Mouse (Mus musculus) embryonic facial prominence, embryonic 13.5 days (tissue): ENCODE measurements around the gene Gm10188. TPM values are rescaled to one million over a fixed set of nuclear protein-coding genes. Genes with fewer than 3 reads are reported as not detected.

Experiments used
- ATAC-seq: fragments of 200-750 bp; cut with Nextera tagmentation; 2 replicates; pipeline ENCODE4 v1.8.0; 2017; ENCODE audit warnings: low read depth; ENCODE audit not compliant: insufficient number of reproducible peaks, insufficient read depth, low FRiP score, low TSS enrichment
- H3K27ac ChIP-seq: fragments of 300-500 bp; sonication (generic); 2 replicates; pipeline ENCODE4 v1.5.1; 2015; ENCODE audit warnings: moderate library complexity, mild to moderate bottlenecking, inconsistent platforms
- H3K27me3 ChIP-seq: fragments of 300-500 bp; sonication (generic); 2 replicates; pipeline ENCODE4 v1.6.1; 2015; ENCODE audit warnings: mild to moderate bottlenecking, inconsistent platforms
- H3K36me3 ChIP-seq: fragments of 300-500 bp; sonication (generic); 2 replicates; pipeline ENCODE4 v1.6.1; 2015; ENCODE audit warnings: mild to moderate bottlenecking, inconsistent platforms
- H3K4me1 ChIP-seq: fragments of 300-500 bp; sonication (generic); 2 replicates; pipeline ENCODE4 v1.6.1; 2015; ENCODE audit warnings: inconsistent platforms
- H3K4me2 ChIP-seq: fragments of 300-500 bp; sonication (generic); 2 replicates; pipeline ENCODE4 v1.6.1; 2015; ENCODE audit warnings: moderate library complexity, mild to moderate bottlenecking, inconsistent platforms
- H3K4me3 ChIP-seq: fragments of 300-500 bp; sonication (generic); 2 replicates; pipeline ENCODE4 v1.5.1; 2015; ENCODE audit warnings: mild to moderate bottlenecking, inconsistent platforms
- H3K9ac ChIP-seq: fragments of 300-500 bp; sonication (generic); 2 replicates; pipeline ENCODE4 v1.6.1; 2015; ENCODE audit warnings: mild to moderate bottlenecking, inconsistent platforms
- H3K9me3 ChIP-seq: fragments of 300-500 bp; sonication (generic); 2 replicates; pipeline ENCODE4 v1.6.1; 2016; ENCODE audit warnings: inconsistent platforms
- WGBS: fragments of 180-500 bp; shearing (Covaris S2); methylation state at CpG from one replicate; pipeline ENCODE4 v1.1.7; 2015; ENCODE audit warnings: mixed read lengths; 5-methylcytosine and 5-hydroxymethylcytosine counted together
- polyA plus RNA-seq: library from polyadenylated mRNA; unstranded; fragments of >200 nt; fragmentation: Nextera tagmentation; extraction: Ambion mirVana; gene quantifications from 2 replicates; pipeline ENCODE4 v1.2.1, GENCODE M21; 2015

Gm10188 gene
- polyA plus RNA-seq, 1 experiment from 2014 or later = not detected

DNA sequence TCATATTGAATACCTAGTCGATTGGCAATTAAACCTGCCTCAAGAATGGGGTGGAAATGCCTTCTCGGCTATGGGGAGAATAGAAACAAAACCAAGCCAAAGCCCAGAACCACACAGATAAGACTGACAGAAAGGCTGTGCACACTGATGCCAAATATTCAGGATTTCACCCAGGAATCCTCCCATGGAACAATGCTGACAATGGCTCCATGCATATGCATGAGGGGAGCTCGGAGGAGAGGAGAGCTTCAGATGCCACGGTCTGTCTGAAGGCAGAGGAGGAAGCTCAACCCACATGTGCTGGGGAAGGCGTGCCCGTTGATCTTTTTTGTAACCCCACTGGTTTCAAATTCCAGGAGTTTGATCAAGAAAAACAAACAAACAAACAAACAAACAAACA, 7.4 kb downstream of the Gm10188 start:
- Histone ChIP-seq H3K36me3 (no peaks in the 10 kb centered on the region), H3K4me3 (no peak overlapping the region)
- ATAC-seq = no peak

DNA sequence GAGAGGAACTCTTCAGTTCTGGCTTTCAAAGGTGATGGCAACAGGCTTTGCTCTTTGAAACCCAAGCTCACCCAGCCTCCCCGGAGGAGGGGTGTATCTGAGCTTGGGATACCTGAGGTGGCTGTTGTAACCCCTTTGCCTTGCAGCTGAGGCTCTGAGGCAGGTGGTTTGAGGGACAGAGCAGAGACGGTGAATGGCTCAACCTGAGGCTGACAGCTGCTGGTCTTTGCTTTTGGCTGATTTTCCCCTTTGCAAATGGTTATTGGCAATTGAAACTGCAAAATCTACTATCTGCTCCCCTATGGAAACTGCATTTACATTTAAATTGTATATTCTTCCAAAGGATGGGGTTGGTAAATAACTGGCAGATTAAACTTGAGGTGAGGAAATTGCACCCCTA, 7.9 kb downstream of the Gm10188 start:
- H3K9me3 ChIP-seq = no peaks in the 10 kb centered on the region
- WGBS = 27% methylated on average over 2 of the region's 2 CpGs
- ATAC-seq = no peak

More for the DNA sequence above, 7.4 kb downstream of the Gm10188 start:
- Histone ChIP-seq H3K4me2 (no peak overlapping the region), H3K9me3 (no peaks in the 10 kb centered on the region), H3K4me1 (no peaks in the 10 kb centered on the region), H3K9ac (no peak overlapping the region), H3K27me3 (peaks cover 10% of the 10 kb centered on the region), H3K27ac (no peak overlapping the region)
- WGBS = 29% methylated on average over 6 of the region's 6 CpGs

DNA sequence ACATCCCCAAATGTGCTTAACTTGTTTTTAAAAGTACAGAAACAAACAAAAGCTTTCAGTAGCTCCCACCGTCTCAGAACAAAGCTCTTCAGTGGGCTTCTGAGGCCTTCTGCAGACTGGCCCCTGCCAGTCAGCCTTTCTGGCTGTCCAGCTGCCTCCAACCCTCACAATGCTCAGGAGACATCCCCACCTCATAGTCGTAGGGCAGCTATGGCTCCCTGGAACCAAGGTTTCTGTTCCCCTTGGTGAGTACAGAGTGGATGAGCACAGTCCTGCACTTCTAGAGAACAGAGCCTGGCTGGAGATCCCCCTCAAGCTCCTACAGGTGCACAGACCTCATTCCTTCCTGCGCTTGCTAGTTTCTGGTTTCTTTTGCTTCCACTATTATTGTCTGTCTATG, 13.3 kb downstream of the Gm10188 start:
- no peaks in the 10 kb centered on the region for H3K36me3 ChIP-seq
- no peaks in the 10 kb centered on the region for H3K9me3 ChIP-seq
- peaks cover 15% of the 10 kb centered on the region for H3K4me1 ChIP-seq
- peaks cover 31% of the 10 kb centered on the region for H3K27me3 ChIP-seq
- H3K4me3 ChIP-seq = no peak overlapping the region
- ATAC-seq = no peak
- 47% methylated on average over 3 of the region's 3 CpGs for WGBS
- H3K4me2 ChIP-seq = no peak overlapping the region
- H3K27ac ChIP-seq = no peak overlapping the region
- H3K9ac ChIP-seq = no peak overlapping the region

More for the DNA sequence above, 7.9 kb downstream of the Gm10188 start:
- no peak overlapping the region for H3K4me3 ChIP-seq
- no peak overlapping the region for H3K4me2 ChIP-seq
- peaks cover 10% of the 10 kb centered on the region for H3K27me3 ChIP-seq
- no peak overlapping the region for H3K9ac ChIP-seq
- no peaks in the 10 kb centered on the region for H3K4me1 ChIP-seq
- no peaks in the 10 kb centered on the region for H3K36me3 ChIP-seq
- no peak overlapping the region for H3K27ac ChIP-seq

DNA sequence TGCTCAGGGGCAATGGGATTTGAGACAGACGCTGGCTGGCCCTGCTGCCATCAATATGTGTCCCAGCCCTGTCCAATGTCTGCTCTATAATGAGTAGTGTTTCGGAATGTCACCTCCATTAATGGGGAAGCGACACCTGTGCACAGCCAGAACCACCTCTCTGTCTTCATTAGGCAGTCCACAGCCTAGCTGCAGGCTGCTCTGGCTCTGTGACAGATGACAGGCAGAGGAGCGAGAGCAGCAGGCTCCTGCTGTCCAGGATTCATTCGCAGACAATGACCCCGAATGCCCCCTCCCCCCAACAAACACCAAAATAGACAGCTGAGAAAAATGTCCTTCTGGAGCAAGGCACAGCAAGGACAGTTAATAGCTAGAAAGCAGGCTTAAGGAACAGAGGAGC, 16.5 kb downstream of the Gm10188 start:
- H3K9me3 ChIP-seq = no peaks in the 10 kb centered on the region
- H3K36me3 ChIP-seq = no peaks in the 10 kb centered on the region
- no peak for ATAC-seq
- no peak overlapping the region for H3K27ac ChIP-seq
- 44% methylated on average over 6 of the region's 6 CpGs for WGBS
- no peak overlapping the region for H3K9ac ChIP-seq
- H3K27me3 ChIP-seq = peaks cover 28% of the 10 kb centered on the region
- no peak overlapping the region for H3K4me3 ChIP-seq
- peaks cover 44% of the 10 kb centered on the region for H3K4me1 ChIP-seq
- H3K4me2 ChIP-seq = no peak overlapping the region

DNA sequence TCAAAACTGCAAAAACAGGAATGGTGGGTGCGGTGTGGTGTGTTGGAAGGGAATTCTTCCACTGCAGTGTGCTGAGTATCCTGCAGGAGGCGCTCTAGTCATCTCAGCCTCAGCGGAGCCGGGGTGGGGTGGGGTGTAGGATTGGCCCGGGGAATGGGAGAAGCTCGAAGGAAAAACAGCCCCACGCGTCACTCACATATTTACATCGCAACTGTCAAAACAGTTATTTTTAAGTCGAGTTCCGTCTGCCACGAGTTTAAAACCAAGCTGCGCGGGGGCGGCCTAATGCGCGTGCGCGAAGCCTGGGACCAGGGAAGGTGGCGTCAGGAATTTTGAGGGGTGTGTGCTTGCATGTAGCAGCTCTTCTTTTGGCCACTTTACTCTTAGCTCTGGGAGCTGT, 17.3 kb downstream of the Gm10188 start:
- H3K4me2 ChIP-seq = peak overlapping the region; percentile 54
- H3K27ac ChIP-seq = no peak overlapping the region
- H3K4me3 ChIP-seq = peak overlapping the region; percentile 34
- no peak for ATAC-seq
- no peaks in the 10 kb centered on the region for H3K36me3 ChIP-seq
- H3K9ac ChIP-seq = peak overlapping the region; percentile 51; the same call in 1 of the 2 replicates
- no peaks in the 10 kb centered on the region for H3K9me3 ChIP-seq
- H3K27me3 ChIP-seq = peaks cover 28% of the 10 kb centered on the region
- peaks cover 48% of the 10 kb centered on the region for H3K4me1 ChIP-seq
- WGBS = 4% methylated on average over 20 of the region's 20 CpGs

DNA sequence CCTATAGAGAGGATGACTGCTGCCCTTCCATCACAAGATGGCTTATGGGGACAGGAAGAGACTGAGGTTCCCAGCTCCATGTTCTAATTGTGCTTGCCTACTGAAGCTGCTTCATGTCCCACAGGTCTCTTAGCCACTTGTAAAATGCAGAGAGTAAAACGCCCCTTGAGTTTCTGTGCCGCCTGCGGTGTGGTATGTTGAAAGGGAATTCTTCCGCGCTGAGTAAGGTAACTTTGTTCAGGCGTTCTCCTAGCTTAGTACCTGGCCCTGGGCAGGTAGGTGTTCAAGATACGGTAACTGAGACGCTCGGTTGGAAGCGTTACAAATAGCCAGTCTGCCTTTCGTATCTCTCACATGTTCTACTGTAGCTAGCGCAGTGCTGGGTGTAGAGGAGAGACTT, 17.9 kb downstream of the Gm10188 start:
- peaks cover 28% of the 10 kb centered on the region for H3K27me3 ChIP-seq

DNA sequence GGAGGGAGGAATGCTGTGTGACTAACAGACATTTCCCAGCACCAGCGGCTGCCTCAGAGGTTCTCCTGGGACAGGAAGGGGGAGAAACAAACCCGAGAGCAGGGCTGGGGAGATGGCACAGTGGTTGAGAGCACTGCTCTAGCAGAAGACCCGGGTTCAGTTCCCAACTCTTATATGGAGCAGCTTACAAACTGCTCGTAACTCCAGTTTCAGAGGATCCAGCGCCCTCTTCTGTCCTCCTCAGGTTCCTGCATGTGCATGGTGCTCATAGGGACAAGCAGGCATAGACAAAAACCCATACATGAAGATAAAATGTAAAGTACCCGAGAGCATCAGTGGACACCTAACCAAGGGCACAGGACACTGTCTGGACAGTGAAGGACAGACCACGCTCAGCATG, 18.6 kb downstream of the Gm10188 start:
- Histone ChIP-seq H3K4me2 (no peak overlapping the region), H3K27me3 (peaks cover 28% of the 10 kb centered on the region), H3K36me3 (no peaks in the 10 kb centered on the region), H3K4me3 (no peak overlapping the region), H3K27ac (no peak overlapping the region), H3K9ac (no peak overlapping the region), H3K4me1 (peaks cover 56% of the 10 kb centered on the region), H3K9me3 (no peaks in the 10 kb centered on the region)
- WGBS = 17% methylated on average over 7 of the region's 7 CpGs
- ATAC-seq = no peak

More for the DNA sequence above, 17.9 kb downstream of the Gm10188 start:
- Histone ChIP-seq H3K27ac (no peak overlapping the region), H3K9ac (no peak overlapping the region), H3K9me3 (no peaks in the 10 kb centered on the region), H3K4me2 (peak overlapping the region; percentile 54), H3K36me3 (no peaks in the 10 kb centered on the region), H3K4me1 (peaks cover 50% of the 10 kb centered on the region), H3K4me3 (peak overlapping the region; percentile 34; the same call in 1 of the 2 replicates)
- no peak for ATAC-seq
- WGBS = 37% methylated on average over 12 of the region's 12 CpGs

DNA sequence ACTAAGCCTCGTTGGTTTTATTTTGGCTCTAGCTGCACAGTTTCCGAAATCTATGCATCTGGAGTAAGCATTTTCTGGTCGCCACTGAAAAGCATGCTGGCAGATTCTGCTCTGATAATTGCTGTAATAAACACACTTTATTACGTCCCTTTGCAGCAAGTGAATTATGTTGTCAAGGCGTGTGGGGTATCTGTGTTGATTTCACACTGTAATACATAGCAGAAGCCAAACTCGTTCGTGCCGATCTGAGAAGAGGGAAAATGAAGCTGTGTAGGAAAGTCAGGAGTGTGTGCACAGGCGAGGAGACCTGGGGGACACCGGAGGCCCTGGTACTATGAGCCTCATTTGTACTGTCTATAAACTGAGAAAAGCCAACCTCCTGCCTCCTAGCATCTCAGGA, 20.2 kb downstream of the Gm10188 start:
- Histone ChIP-seq H3K36me3 (no peaks in the 10 kb centered on the region), H3K27ac (no peak overlapping the region), H3K9me3 (no peaks in the 10 kb centered on the region), H3K4me1 (peaks cover 61% of the 10 kb centered on the region), H3K4me2 (no peak overlapping the region), H3K27me3 (peaks cover 28% of the 10 kb centered on the region), H3K9ac (no peak overlapping the region), H3K4me3 (no peak overlapping the region)
- 46% methylated on average over 10 of the region's 10 CpGs for WGBS
- no peak for ATAC-seq

DNA sequence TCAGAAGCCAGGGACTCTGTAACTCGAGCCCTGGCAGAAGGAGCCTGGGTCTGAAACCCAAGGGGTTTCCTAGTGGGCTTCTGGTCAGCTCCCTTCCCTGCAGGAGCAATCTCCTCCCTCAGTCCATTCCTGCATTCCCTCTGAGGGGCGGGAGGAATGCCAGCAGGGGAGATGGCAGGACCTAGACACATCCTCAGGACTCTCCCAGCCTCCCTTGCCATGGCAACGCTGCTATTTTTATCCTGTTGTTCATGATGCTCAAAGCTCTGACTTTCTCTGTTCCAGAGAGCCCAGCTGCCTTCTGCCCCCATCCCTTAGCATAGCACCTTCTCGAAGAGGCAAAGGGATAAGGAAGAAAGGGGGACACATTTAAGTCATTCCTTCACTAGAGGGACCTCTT, 21.4 kb downstream of the Gm10188 start:
- Histone ChIP-seq H3K4me3 (no peak overlapping the region), H3K27ac (no peak overlapping the region), H3K36me3 (no peaks in the 10 kb centered on the region), H3K27me3 (peaks cover 24% of the 10 kb centered on the region), H3K9me3 (no peaks in the 10 kb centered on the region), H3K9ac (0 out of 2 replicates have a peak overlapping the region, but pooled peaks have one; percentile 36), H3K4me2 (no peak overlapping the region), H3K4me1 (peaks cover 61% of the 10 kb centered on the region)
- ATAC-seq = no peak
- 14% methylated on average over 4 of the region's 4 CpGs for WGBS

DNA sequence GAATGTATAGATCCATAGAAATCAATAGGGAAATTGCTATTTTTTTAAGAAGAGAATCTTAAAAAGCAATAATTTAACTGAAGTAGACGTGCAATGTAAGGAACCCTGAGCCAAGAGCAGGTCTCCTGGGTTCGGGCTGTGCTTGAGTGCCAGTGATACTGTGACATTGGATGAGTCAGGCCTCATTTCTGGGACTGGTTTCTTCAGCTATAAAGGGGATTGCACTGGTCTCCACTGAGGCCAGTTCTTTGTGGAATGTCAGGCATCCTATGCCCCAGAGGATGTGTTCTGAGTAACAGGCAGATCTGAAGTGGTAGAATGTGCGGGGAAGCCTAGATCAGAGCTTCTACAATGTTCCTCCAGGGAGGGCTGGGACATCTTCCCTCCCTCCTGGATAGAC, 22.7 kb downstream of the Gm10188 start:
- WGBS = 73% methylated on average over 3 of the region's 3 CpGs
- Histone ChIP-seq H3K4me2 (no peak overlapping the region), H3K9ac (no peak overlapping the region), H3K4me1 (peaks cover 52% of the 10 kb centered on the region), H3K4me3 (no peak overlapping the region), H3K27me3 (peaks cover 16% of the 10 kb centered on the region), H3K27ac (no peak overlapping the region), H3K36me3 (no peaks in the 10 kb centered on the region), H3K9me3 (no peaks in the 10 kb centered on the region)
- ATAC-seq = no peak

DNA sequence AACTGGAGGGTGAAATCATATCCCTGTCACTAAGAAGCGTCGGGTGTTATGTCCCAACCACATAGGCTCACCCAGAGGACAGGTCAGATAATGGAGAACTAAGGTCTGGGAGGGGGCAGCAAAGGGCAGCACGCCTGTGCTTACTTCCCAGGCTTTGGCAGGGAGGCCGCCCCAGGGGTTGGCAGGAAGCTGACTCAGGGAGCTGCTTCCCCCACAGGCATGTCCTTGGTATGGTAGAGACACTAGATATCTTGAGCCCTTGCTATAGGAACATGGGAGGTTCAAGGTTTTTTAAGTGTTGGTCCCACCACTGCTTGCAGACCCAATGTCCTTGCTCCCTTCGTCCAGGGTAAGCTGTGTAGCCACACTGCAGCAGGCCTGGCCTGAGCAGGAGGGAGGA, 23.6 kb downstream of the Gm10188 start:
- Histone ChIP-seq H3K4me3 (no peak overlapping the region), H3K9me3 (no peaks in the 10 kb centered on the region), H3K27ac (no peak overlapping the region), H3K4me2 (no peak overlapping the region), H3K9ac (no peak overlapping the region), H3K4me1 (peaks cover 48% of the 10 kb centered on the region), H3K27me3 (peaks cover 15% of the 10 kb centered on the region), H3K36me3 (no peaks in the 10 kb centered on the region)
- no peak for ATAC-seq
- WGBS = 32% methylated on average over 5 of the region's 5 CpGs

DNA sequence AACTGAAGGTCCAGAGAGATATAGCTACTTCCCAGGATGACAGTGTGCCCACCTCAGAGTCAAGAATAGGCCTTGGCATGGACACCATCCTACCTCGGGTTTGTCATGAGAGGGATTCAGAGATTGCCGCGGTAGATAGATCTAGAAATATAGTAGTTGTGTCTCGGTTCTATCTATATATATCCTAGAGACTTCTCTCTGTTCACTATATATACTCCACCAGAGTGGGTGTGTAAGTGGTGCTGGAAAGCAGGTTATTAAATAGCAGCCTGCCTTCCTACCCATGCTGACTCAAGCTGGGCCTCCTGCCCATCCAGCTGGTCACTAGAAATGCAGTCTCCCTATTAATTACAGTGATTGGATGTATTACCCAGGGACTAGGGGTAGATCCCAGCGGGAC, 26.8 kb downstream of the Gm10188 start:
- WGBS = 90% methylated on average over 5 of the region's 5 CpGs
- H3K27ac ChIP-seq = no peak overlapping the region
- H3K36me3 ChIP-seq = no peaks in the 10 kb centered on the region
- H3K27me3 ChIP-seq = peaks cover 40% of the 10 kb centered on the region
- ATAC-seq = no peak
- H3K4me2 ChIP-seq = no peak overlapping the region
- H3K4me3 ChIP-seq = no peak overlapping the region
- peaks cover 30% of the 10 kb centered on the region for H3K4me1 ChIP-seq
- H3K9ac ChIP-seq = no peak overlapping the region
- no peaks in the 10 kb centered on the region for H3K9me3 ChIP-seq
